Mouse (Mus musculus) liver, embryonic 13.5 days (tissue): ENCODE results near the gene Gal3st2. TPM values are rescaled to one million over a fixed set of nuclear protein-coding genes. Genes with fewer than 3 reads are reported as not detected.
"Not testable (repeated sequence)": the region's sequence is repeated elsewhere in the genome, so short reads cannot be mapped to it uniquely, and the experiment has no call there.

Experiments used
- ATAC-seq: fragments of 200-750 bp; cut with Nextera tagmentation; 2 replicates; pipeline ENCODE4 v1.8.0; 2017; ENCODE audit warnings: low read depth, mild to moderate bottlenecking, moderate number of reproducible peaks, moderate library complexity
- DNase-seq: peaks from one replicate; pipeline ENCODE4 v3.0.0; 2022
- H3K27ac ChIP-seq: fragments of 300-500 bp; sonication (generic); 2 replicates; pipeline ENCODE4 v1.5.1; 2015; ENCODE audit warnings: moderate library complexity, mild to moderate bottlenecking, inconsistent platforms
- H3K27me3 ChIP-seq: fragments of 300-500 bp; sonication (generic); 2 replicates; pipeline ENCODE4 v1.6.1; 2015; ENCODE audit warnings: mild to moderate bottlenecking, inconsistent platforms
- H3K36me3 ChIP-seq: fragments of 300-500 bp; sonication (generic); 2 replicates; pipeline ENCODE4 v1.6.1; 2015; ENCODE audit warnings: mild to moderate bottlenecking, inconsistent platforms
- H3K4me1 ChIP-seq: fragments of 300-500 bp; sonication (generic); replicated peaks from 2 replicates; pipeline ENCODE4 v1.6.1; 2015; ENCODE audit warnings: inconsistent platforms
- H3K4me2 ChIP-seq: fragments of 300-500 bp; sonication (generic); 2 replicates; pipeline ENCODE4 v1.6.1; 2015; ENCODE audit warnings: inconsistent platforms, mild to moderate bottlenecking, moderate library complexity
- H3K4me3 ChIP-seq: fragments of 300-500 bp; sonication (generic); replicated peaks from 2 replicates; pipeline ENCODE4 v1.5.1; 2015; ENCODE audit warnings: mild to moderate bottlenecking, inconsistent platforms
- H3K9ac ChIP-seq: fragments of 300-500 bp; sonication (generic); 2 replicates; pipeline ENCODE4 v1.6.1; 2015; ENCODE audit warnings: mild to moderate bottlenecking, inconsistent platforms
- H3K9me3 ChIP-seq: fragments of 300-500 bp; sonication (generic); replicated peaks from 2 replicates; pipeline ENCODE4 v1.6.1; 2016; ENCODE audit warnings: inconsistent platforms
- WGBS: fragments of 180-500 bp; shearing (Covaris S2); methylation state at CpG from one replicate; pipeline ENCODE4 v1.1.7; 2015; ENCODE audit not compliant: insufficient replicate concordance; 5-methylcytosine and 5-hydroxymethylcytosine counted together
- polyA plus RNA-seq: library from polyadenylated mRNA; unstranded; fragments of >200 nt; fragmentation: Nextera tagmentation; extraction: Ambion mirVana; gene quantifications from 2 replicates; pipeline ENCODE4 v1.2.1, GENCODE M21; 2015

Gal3st2 gene
- polyA plus RNA-seq, 1 experiment from 2014 or later: not detected

DNA sequence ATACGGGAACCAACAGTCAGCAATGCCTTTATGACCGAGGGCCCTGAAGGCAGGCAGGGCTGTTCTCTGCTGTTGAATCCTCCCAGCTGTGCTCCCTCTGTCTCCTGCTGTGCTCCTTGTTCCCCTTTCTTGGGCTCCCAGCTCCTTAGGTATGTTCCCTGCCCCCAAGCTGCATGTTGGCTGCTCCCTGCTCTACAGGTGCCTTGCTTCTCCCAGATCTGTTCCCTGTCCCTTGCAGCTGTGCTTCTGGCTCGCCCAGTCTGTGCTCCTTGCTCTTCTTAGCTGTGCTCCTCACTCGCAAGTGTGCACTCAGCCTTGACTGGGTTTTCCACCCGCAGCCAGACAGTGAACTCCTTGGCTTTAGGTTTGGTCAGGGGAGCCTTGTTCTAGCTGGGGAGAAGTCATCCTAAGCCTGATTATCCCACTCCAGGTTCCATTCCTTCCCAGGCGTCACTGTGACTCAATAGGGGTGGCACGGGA, 26.4 kb upstream of the Gal3st2 start:
- Histone ChIP-seq H3K36me3 (peaks cover 16% of the 10 kb centered on the region), H3K9me3 (no peaks in the 10 kb centered on the region), H3K4me2 (no peak overlapping the region), H3K9ac (no peak overlapping the region), H3K4me3 (no peak overlapping the region), H3K27me3 (no peaks in the 10 kb centered on the region), H3K27ac (no peak overlapping the region), H3K4me1 (no peaks in the 10 kb centered on the region)
- DNase-seq: no peak
- no peak for ATAC-seq
- WGBS: 76% methylated on average over 7 of the region's 7 CpGs

GRCm38 (mm10) chr1:93835211-93835610, 25.9 kb upstream of the Gal3st2 start:
- 82% methylated on average over 4 of the region's 4 CpGs for WGBS
- Histone ChIP-seq H3K9me3 (no peaks in the 10 kb centered on the region), H3K4me3 (no peak overlapping the region), H3K9ac (no peak overlapping the region), H3K27me3 (no peaks in the 10 kb centered on the region), H3K4me1 (no peaks in the 10 kb centered on the region), H3K27ac (no peak overlapping the region), H3K4me2 (no peak overlapping the region), H3K36me3 (peaks cover 16% of the 10 kb centered on the region)
- DNase-seq (no peak), ATAC-seq (no peak)

GRCm38 (mm10) chr1:93835876-93836531, 25.1 kb upstream of the Gal3st2 start:
- Histone ChIP-seq H3K4me1 (no peaks in the 10 kb centered on the region), H3K9ac (no peak overlapping the region), H3K27ac (no peak overlapping the region), H3K36me3 (peaks cover 16% of the 10 kb centered on the region), H3K4me2 (no peak overlapping the region), H3K4me3 (no peak overlapping the region), H3K27me3 (no peaks in the 10 kb centered on the region), H3K9me3 (no peaks in the 10 kb centered on the region)
- DNase-seq (no peak), ATAC-seq (no peak)
- 80% methylated on average over 6 of the region's 6 CpGs for WGBS

- no peaks in the 10 kb centered on the region for H3K4me1 ChIP-seq
- H3K4me2 ChIP-seq: no peak overlapping the region
- 76% methylated on average over 2 of the region's 2 CpGs for WGBS
- no peak overlapping the region for H3K27ac ChIP-seq
- peaks cover 16% of the 10 kb centered on the region for H3K36me3 ChIP-seq
- no peak for ATAC-seq
- H3K27me3 ChIP-seq: no peaks in the 10 kb centered on the region
- H3K9me3 ChIP-seq: no peaks in the 10 kb centered on the region
- H3K9ac ChIP-seq: no peak overlapping the region
- no peak overlapping the region for H3K4me3 ChIP-seq
- no peak for DNase-seq
These were observed 24.6 kb upstream of the Gal3st2 start for GRCm38 (mm10) chr1:93836532-93836913.

DNA sequence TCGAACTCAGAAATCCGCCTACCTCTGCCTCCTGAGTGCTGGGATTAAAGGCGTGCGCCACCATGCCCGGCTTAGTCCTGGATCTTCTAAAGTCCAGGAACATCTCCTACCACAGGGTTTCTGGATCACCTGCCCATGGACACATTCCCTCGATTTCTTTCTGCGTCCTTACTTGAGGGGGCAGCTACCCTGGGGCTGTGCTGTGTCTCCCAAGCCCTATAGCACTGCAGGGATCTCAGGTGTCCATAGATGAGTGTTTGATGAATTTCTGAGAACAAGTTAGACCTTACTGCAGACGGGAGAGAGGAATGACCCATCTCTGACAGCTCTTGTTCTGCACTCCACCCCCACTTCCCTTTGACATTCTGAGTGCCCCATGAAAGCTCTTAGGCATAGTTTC, 23.8 kb upstream of the Gal3st2 start:
- H3K4me1 ChIP-seq: no peaks in the 10 kb centered on the region
- H3K4me3 ChIP-seq: no peak overlapping the region
- ATAC-seq (no peak), DNase-seq (no peak)
- peaks cover 16% of the 10 kb centered on the region for H3K36me3 ChIP-seq
- H3K9ac ChIP-seq: no peak overlapping the region
- no peaks in the 10 kb centered on the region for H3K27me3 ChIP-seq
- H3K27ac ChIP-seq: no peak overlapping the region
- H3K9me3 ChIP-seq: no peaks in the 10 kb centered on the region
- H3K4me2 ChIP-seq: no peak overlapping the region
- WGBS: 85% methylated on average over 8 of the region's 8 CpGs

GRCm38 (mm10) chr1:93838569-93838968, 22.5 kb upstream of the Gal3st2 start:
- not testable (repeated sequence) for H3K27me3 ChIP-seq, H3K27ac ChIP-seq, H3K4me2 ChIP-seq, H3K4me3 ChIP-seq, H3K9ac ChIP-seq, H3K9me3 ChIP-seq, DNase-seq, ATAC-seq, H3K4me1 ChIP-seq
- 79% methylated on average over 8 of the region's 8 CpGs for WGBS
- H3K36me3 ChIP-seq: peaks cover 16% of the 10 kb centered on the region

DNA sequence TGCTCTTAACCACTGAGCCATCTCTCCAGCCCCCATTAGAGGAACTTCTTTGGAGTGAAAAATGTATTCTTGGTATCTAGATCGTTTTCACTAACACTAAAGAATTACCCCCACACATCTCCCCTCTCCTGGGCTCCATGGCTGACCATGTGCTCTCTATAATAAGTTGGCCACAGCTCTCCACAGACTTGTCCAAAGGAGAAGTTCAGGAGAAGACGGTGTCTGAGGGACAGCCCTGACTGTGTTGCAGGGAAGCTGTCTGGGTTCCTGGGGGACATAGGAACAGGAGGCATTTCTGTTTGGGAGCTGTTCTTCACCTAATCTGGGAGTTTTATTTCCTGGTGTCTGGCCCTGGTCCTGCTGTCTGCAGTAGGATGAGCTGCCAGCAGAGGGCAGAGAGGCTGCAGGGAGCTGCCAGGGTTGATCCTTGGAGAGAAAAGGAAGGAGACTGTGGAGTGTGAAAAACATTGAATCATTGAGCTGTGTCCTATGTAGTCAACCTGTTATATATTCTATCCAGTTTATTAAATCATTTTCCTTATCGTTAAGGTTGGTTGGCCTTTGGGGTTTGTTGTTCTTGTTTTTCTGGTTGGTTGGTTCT, 15.2 kb upstream of the Gal3st2 start:
- DNase-seq, H3K9ac ChIP-seq, H3K4me3 ChIP-seq, H3K4me2 ChIP-seq, H3K4me1 ChIP-seq, H3K27ac ChIP-seq, H3K9me3 ChIP-seq, H3K27me3 ChIP-seq, H3K36me3 ChIP-seq, ATAC-seq: not testable (repeated sequence)
- WGBS: 40% methylated on average over 1 of the region's 3 CpGs

DNA sequence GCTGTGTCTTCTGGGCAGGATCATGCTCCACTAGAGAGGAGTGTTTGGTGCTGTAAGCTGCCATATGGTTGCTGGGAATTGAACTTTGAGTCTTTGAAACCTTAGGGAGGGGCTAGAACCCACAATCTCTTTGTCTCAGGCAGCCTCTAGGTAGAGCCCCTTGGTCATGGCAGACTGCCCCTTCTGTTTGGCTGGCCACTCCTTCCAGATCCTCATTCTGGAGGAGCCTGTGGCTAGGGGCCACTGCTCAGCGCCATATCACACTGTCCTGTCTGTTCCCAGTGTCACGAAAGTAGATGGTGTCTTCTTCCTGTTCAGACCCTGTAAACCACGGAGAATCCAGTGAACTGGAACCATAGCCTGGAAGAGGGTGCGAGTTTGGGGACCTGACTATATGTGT, 5.3 kb upstream of the Gal3st2 start:
- 33% methylated on average over 4 of the region's 4 CpGs for WGBS
- H3K9me3 ChIP-seq, H3K4me2 ChIP-seq, H3K9ac ChIP-seq, H3K4me3 ChIP-seq, H3K27ac ChIP-seq, H3K4me1 ChIP-seq, ATAC-seq, H3K27me3 ChIP-seq, H3K36me3 ChIP-seq, DNase-seq: not testable (repeated sequence)

DNA sequence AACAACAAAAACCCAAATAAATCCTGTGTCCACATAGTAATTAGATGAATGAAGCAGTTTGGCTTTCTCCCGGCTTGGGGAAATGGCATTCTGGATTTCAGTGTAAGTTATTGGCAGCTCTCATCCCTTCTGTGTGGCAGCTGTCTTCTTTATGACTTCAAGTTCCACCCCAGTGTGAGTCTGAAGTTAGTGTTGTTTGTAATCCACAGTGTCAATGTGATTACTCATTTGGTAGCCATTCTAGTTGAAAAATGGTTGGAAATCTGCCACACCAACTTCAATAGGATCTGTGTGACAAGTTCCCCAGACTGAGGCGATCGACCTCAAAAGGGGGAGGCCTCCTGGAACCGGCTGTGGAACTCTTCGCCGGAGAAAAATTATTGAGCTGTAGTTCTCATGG, 3.7 kb upstream of the Gal3st2 start:
- DNase-seq: no peak
- H3K4me3 ChIP-seq: no peak overlapping the region
- 74% methylated on average over 6 of the region's 6 CpGs for WGBS

GRCm38 (mm10) chr1:93857991-93858390, 3.1 kb upstream of the Gal3st2 start:
- whole genome bisulfite sequencing: 73% methylated on average over 3 of the region's 3 CpGs
- DNase-seq (no peak), ATAC-seq (no peak)
- Histone ChIP-seq H3K4me2 (no peak overlapping the region), H3K9me3 (no peaks in the 10 kb centered on the region), H3K36me3 (no peaks in the 10 kb centered on the region), H3K27me3 (no peaks in the 10 kb centered on the region), H3K4me3 (no peak overlapping the region), H3K9ac (no peak overlapping the region), H3K27ac (no peak overlapping the region), H3K4me1 (no peaks in the 10 kb centered on the region)

More for the DNA sequence above, 3.7 kb upstream of the Gal3st2 start:
- Histone ChIP-seq H3K4me1 (no peaks in the 10 kb centered on the region), H3K9me3 (no peaks in the 10 kb centered on the region), H3K27ac (no peak overlapping the region), H3K36me3 (no peaks in the 10 kb centered on the region), H3K4me2 (no peak overlapping the region), H3K27me3 (no peaks in the 10 kb centered on the region), H3K9ac (no peak overlapping the region)
- no peak for ATAC-seq

DNA sequence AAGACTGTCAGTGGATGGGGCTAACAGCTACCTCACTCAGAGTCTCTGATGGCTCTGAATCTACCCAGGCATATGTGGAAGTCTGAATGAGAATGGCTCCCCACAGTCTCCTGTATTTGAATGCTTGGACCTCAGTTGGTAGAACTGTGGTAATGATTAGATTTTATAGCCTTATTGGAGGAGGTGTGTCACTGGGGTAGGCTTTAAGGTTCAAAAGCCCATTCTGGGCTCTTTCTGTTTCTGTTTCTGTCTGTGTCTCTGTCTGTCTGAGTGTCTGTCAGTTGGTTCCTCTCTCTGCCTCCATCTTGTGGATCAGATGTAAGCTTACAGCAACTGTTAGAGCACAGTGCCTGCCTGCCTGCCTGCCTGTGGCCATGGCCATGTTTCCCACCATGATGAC, 1.5 kb upstream of the Gal3st2 start:
- no peak for DNase-seq
- H3K36me3 ChIP-seq: no peaks in the 10 kb centered on the region
- H3K4me1 ChIP-seq: no peaks in the 10 kb centered on the region
- no peak for ATAC-seq
- H3K4me2 ChIP-seq: no peak overlapping the region
- H3K4me3 ChIP-seq: no peak overlapping the region
- no peaks in the 10 kb centered on the region for H3K9me3 ChIP-seq
- no peaks in the 10 kb centered on the region for H3K27me3 ChIP-seq
- H3K27ac ChIP-seq: no peak overlapping the region
- no peak overlapping the region for H3K9ac ChIP-seq

DNA sequence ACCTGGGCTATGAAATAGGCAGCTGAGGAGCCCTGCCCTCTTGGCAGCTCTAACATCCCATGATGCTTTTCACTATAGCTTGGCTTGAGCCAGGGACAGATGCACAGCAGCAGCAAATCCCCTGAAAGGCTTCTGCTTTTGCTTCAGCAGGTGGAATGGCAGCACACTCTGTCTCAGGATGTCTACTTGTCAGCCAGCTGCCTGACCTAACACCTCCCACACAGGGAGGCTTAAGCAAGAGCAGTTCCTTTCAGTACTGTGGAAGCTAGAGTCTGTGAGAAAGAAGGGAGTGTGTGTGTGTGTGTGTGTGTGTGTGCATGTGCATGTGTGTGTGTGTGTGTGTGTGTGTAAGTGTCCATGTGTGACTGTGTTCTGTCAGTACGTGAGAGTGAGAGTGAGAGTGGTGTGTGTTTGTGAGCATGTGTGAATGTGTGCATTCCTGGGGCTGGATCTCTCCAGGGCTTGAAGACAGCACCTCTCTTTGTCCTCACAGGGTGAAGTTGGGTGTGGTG, 10.5 kb downstream of the Gal3st2 start:
- not testable (repeated sequence) for H3K27ac ChIP-seq, ATAC-seq, H3K27me3 ChIP-seq, H3K9me3 ChIP-seq, H3K4me3 ChIP-seq, H3K4me1 ChIP-seq, H3K4me2 ChIP-seq, H3K36me3 ChIP-seq, DNase-seq, H3K9ac ChIP-seq
- WGBS: 14% methylated on average over 1 of the region's 1 CpGs
